Mouse (Mus musculus): ENCODE results near the gene Nol7.

DNA sequence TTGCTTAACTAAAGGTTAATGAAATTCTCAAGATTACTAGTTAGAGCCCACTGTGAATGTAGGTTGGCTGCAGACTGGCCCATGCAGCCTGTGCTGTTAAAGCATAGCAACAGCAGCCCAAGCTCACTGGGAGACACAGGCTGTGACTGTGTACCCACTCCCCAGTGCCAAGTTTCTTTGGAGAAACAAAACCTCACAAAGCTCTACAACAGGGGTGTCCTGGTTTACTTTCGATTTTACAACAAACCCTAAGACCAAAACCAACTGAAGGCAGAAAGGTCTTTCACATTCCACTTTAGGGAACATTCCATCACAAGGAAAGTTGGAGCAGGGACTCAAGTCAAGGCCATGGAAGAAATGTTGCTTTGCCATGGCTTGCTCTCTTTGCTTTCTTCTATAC lies 44.4 kb downstream of the Nol7 start:
- no peak for TF ChIP-seq EP300 (IDR thresholded peaks at IDR 0.05; ENCODE audit: low read depth)
- no peak for TF ChIP-seq CTCF (IDR thresholded peaks at IDR 0.05; ENCODE audit: low read depth)

Measured in heart, postnatal 0 days (tissue).